Mouse (Mus musculus) right cerebral cortex, postnatal 36 days (tissue): ENCODE results near the gene Txndc5.

Experiments
- DNase-seq, 2 experiments: peaks; one replicate each; pipeline ENCODE4 v3.0.0; 2022; ENCODE audit warnings: low spot score in 2 of 2, mixed read lengths in 1 of 2

Txndc5 gene

DNA sequence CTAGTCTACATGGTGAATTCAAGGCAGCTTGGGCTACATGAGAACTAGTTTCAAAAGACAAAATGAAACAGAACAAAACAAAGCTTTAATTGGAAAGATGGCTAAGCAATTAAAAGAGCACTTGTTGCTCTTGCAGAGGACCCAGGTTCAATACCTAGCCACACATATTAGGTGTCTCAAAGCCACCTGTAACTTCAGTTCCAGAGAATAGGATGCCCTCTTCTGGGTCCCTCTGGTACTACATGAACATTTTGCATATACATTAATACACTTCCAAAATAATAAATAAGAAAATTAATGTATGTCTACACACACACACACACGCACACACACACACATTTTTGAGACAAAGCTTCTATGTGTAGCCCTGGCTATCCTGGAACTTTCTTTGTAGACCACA lies 65.2 kb downstream of the Txndc5 start:
- DNase-seq: no peak

DNA sequence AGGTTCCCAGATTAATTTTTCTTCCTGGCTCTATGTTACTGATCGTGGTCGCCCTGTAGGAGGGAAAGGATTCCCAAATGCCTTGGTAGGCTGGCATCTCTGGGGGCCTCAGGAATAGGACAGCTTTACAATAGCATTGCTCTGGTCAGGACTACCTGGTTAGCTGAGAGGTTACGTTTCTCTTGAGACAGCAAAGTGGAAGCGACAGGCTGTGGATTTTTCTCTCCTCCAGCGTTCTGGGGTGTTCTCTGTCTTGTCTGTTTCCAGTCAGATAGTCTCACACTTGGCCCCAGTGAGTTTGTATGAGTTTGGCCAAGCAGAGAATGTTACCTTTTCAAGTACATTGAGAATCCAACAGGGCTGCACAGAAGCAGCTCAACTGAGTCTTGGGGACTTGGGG lies 77.2 kb downstream of the Txndc5 start:
- DNase-seq: no peak
